Mouse (Mus musculus): Measurements from ENCODE around the gene Grb7. TPM values are rescaled to one million over a fixed set of nuclear protein-coding genes. Genes with fewer than 3 reads are reported as not detected.

The Grb7 gene
- total RNA-seq, 2 experiments from 2014 or later: 0.16 TPM; not detected in 1

Other genes starting within 250 kb of the Grb7 start
- 10 to 100 TPM; 13.0 to 14.0 TPM for gene Cdk12, start 243.3 kb upstream of the Grb7 start, total RNA-seq (2021)
- not detected for gene Neurod2, start 116.7 kb upstream of the Grb7 start, total RNA-seq (2021)
- under 1 TPM in 1 of 2 experiments, not detected in 1; 0.35 TPM for gene Ppp1r1b, start 98.0 kb upstream of the Grb7 start, total RNA-seq (2021)
- gene Stard3, start 88.0 kb upstream of the Grb7 start, total RNA-seq (2021): 10 to 100 TPM in 1 of 2 experiments, 1 to 10 TPM in 1; 9.6 to 11.8 TPM
- gene Tcap, start 62.6 kb upstream of the Grb7 start, total RNA-seq (2021): 1,000 to 10,000 TPM; 2,256 to 3,626 TPM
- 1 to 10 TPM in 1 of 2 experiments, under 1 TPM in 1; 0.87 to 2.9 TPM for gene Pnmt, start 59.9 kb upstream of the Grb7 start, total RNA-seq (2021)
- 1 to 10 TPM; 1.9 to 2.1 TPM for gene Pgap3, start 45.9 kb upstream of the Grb7 start, total RNA-seq (2021)
- 1 to 10 TPM; 2.0 to 2.3 TPM for gene Erbb2, start 33.9 kb upstream of the Grb7 start, total RNA-seq (2021)
- gene Mien1, start 7.4 kb upstream of the Grb7 start, total RNA-seq (2021): 10 to 100 TPM; 31.7 to 35.5 TPM
- under 1 TPM in 1 of 2 experiments, not detected in 1; 0.15 TPM for gene Ikzf3, start 99.6 kb downstream of the Grb7 start, total RNA-seq (2021)
- not detected for gene Zpbp2, start 104.7 kb downstream of the Grb7 start, total RNA-seq (2021)
- gene Ormdl3, start 141.0 kb downstream of the Grb7 start, total RNA-seq (2021): 10 to 100 TPM; 19.9 to 28.2 TPM
- gene Lrrc3c, start 151.9 kb downstream of the Grb7 start, total RNA-seq (2021): not detected
- 1 to 10 TPM; 3.1 to 6.4 TPM for gene Gm12355, start 179.3 kb downstream of the Grb7 start, total RNA-seq (2021)
- 1 to 10 TPM; 1.3 to 2.4 TPM for gene Gsdma3, start 180.0 kb downstream of the Grb7 start, total RNA-seq (2021)
- gene Gsdma2, start 200.4 kb downstream of the Grb7 start, total RNA-seq (2021): not detected
- gene Gsdma, start 218.0 kb downstream of the Grb7 start, total RNA-seq (2021): under 1 TPM; 0.23 to 0.24 TPM
- 10 to 100 TPM; 86.2 to 91.5 TPM for gene Psmd3, start 236.2 kb downstream of the Grb7 start, total RNA-seq (2021)